Mouse (Mus musculus): ENCODE measurements at regions not wholly inside any gene's neighbourhood (a gene's known extent, or its start where the extent isn't known, plus 50 kb on each side); places are given as distances from the start of the nearest gene placed in this dataset.

DNA sequence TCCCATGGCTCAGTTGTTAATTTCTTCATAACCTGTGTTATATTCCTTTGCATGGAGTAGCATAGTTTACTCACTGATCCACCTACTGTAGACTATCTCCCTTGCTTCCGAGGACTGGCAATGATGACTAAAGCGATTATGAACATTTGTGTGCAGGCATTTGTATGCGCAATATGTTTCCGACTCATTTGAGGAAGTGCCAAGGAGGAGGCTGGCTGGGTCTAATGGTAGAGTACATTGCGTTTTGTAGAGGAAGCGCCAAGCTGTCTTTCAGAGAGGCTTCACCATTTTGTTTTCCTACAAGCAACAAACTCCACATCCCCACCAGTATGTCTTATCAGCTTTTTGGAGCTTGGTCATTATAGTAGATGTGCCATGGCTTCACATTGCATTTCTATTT is 104.7 kb upstream of the Tprg start:
- Histone ChIP-seq H3K36me3 (ENCODE audit: control insufficient read depth, insufficient read depth, low read length) (no peaks in the 10 kb centered on the region), H3K27ac (replicated peaks in 1 of 2; ENCODE audit: control insufficient read depth in 1 of 2, insufficient read depth in 1 of 2, low read depth in 2 of 2, low read length in 2 of 2) (no peak overlapping the region), H3K4me1 (ENCODE audit: control insufficient read depth in 2 of 2, insufficient read depth in 2 of 2, low read length in 2 of 2) (no peaks in the 10 kb centered on the region), H3K9me3 (ENCODE audit: control insufficient read depth, low read length) (no peaks in the 10 kb centered on the region), H3K9ac (ENCODE audit: low read length) (no peak overlapping the region), H3K4me3 (ENCODE audit: control insufficient read depth in 1 of 2, insufficient read depth in 1 of 2, low read depth in 1 of 2, low read length in 2 of 2) (no peak overlapping the region), H3K4me2 (ENCODE audit: low read length) (no peak overlapping the region), H3K27me3 (ENCODE audit: control insufficient read depth, insufficient read depth, low read length) (no peaks in the 10 kb centered on the region)
- no peak for ATAC-seq (ENCODE audit: insufficient number of reproducible peaks, insufficient read depth, low FRiP score, low read depth)
- 87% methylated on average over 6 of the region's 6 CpGs for WGBS

DNA sequence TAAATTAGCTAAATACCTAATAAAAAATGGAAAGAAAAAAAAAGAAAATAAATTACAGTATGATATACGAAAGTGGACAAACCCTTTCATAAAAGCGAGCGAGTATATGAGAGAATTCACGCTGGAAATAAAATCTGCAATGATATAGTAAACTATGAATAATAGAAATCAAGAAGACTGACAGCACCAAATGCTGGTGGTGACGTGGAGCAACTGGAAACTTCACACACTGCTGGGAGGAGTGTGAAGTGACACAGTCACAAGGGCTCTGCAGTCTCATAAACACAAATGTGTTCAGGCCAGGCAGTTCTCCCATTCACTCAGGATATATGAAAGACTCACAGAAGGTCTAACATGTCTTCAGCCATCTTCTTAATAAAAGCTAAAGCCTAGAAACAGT is 89.5 kb upstream of the Tprg start:
- Histone ChIP-seq H3K4me2 (ENCODE audit: low read length) (no peak overlapping the region), H3K36me3 (ENCODE audit: control insufficient read depth, insufficient read depth, low read length) (no peaks in the 10 kb centered on the region), H3K4me1 (ENCODE audit: control insufficient read depth in 2 of 2, insufficient read depth in 2 of 2, low read length in 2 of 2) (no peaks in the 10 kb centered on the region), H3K27me3 (ENCODE audit: control insufficient read depth, insufficient read depth, low read length) (no peaks in the 10 kb centered on the region), H3K9ac (ENCODE audit: low read length) (no peak overlapping the region), H3K4me3 (ENCODE audit: control insufficient read depth in 1 of 2, insufficient read depth in 1 of 2, low read depth in 1 of 2, low read length in 2 of 2) (no peak overlapping the region), H3K9me3 (ENCODE audit: control insufficient read depth, low read length) (no peaks in the 10 kb centered on the region), H3K27ac (replicated peaks in 1 of 2; ENCODE audit: control insufficient read depth in 1 of 2, insufficient read depth in 1 of 2, low read depth in 2 of 2, low read length in 2 of 2) (no peak overlapping the region)
- WGBS, result 89% methylated on average over 5 of the region's 5 CpGs
- no peak for ATAC-seq (ENCODE audit: insufficient number of reproducible peaks, insufficient read depth, low FRiP score, low read depth)

DNA sequence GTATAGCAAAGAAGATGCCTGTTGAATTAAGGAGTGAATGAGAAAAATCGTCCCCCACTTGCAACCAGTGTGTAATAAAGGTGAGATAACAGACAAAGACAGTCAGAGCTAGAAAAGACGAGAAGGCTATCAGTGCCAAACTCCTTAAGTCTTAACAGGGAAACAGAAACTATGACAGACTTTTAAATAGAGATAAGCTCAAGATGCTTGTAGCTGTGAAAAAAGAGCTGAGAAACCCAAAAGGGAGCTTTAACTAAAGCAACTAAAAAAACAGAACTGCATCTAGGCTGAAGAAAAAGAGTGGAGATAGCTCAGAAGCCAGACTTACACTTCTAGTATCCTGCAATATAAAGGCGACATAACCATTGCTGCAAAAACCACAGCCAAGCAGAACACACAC is 87.8 kb upstream of the Tprg start:
- no peak overlapping the region for H3K9ac ChIP-seq (ENCODE audit: low read length)
- no peak overlapping the region for H3K4me3 ChIP-seq (ENCODE audit: control insufficient read depth in 1 of 2, insufficient read depth in 1 of 2, low read depth in 1 of 2, low read length in 2 of 2)
- no peak overlapping the region for H3K27ac ChIP-seq (replicated peaks in 1 of 2; ENCODE audit: control insufficient read depth in 1 of 2, insufficient read depth in 1 of 2, low read depth in 2 of 2, low read length in 2 of 2)
- H3K27me3 ChIP-seq (ENCODE audit: control insufficient read depth, insufficient read depth, low read length), result no peaks in the 10 kb centered on the region
- no peaks in the 10 kb centered on the region for H3K4me1 ChIP-seq (ENCODE audit: control insufficient read depth in 2 of 2, insufficient read depth in 2 of 2, low read length in 2 of 2)
- WGBS, result 41% methylated on average over 3 of the region's 3 CpGs
- H3K4me2 ChIP-seq (ENCODE audit: low read length), result no peak overlapping the region
- no peaks in the 10 kb centered on the region for H3K36me3 ChIP-seq (ENCODE audit: control insufficient read depth, insufficient read depth, low read length)
- H3K9me3 ChIP-seq (ENCODE audit: control insufficient read depth, low read length), result no peaks in the 10 kb centered on the region
- no peak for ATAC-seq (ENCODE audit: insufficient number of reproducible peaks, insufficient read depth, low FRiP score, low read depth)

DNA sequence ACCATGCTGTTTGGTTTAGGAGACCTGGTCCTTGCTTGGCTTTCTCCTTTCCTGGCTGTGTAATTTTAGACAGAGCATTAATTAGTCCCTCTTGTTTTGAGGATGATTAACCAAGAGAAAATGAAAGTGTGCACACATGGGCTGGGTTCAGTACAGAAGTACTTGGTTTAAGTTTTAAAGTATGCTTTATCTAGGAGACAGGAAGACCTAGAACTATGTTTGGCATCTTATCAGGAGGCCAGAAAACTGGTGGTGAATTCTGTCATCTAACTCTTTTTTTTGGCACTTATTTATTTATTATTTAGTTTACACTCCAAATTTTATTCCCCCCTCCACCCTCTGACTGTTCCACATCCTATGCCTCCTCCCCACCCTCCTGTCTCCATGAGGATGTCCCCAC is 86.6 kb upstream of the Tprg start:
- H3K4me3 ChIP-seq (ENCODE audit: control insufficient read depth in 1 of 2, insufficient read depth in 1 of 2, low read depth in 1 of 2, low read length in 2 of 2), result no peak overlapping the region
- H3K9ac ChIP-seq (ENCODE audit: low read length), result no peak overlapping the region
- no peaks in the 10 kb centered on the region for H3K27me3 ChIP-seq (ENCODE audit: control insufficient read depth, insufficient read depth, low read length)
- no peaks in the 10 kb centered on the region for H3K36me3 ChIP-seq (ENCODE audit: control insufficient read depth, insufficient read depth, low read length)
- H3K4me2 ChIP-seq (ENCODE audit: low read length), result no peak overlapping the region
- no peaks in the 10 kb centered on the region for H3K4me1 ChIP-seq (ENCODE audit: control insufficient read depth in 2 of 2, insufficient read depth in 2 of 2, low read length in 2 of 2)
- H3K27ac ChIP-seq (replicated peaks in 1 of 2; ENCODE audit: control insufficient read depth in 1 of 2, insufficient read depth in 1 of 2, low read depth in 2 of 2, low read length in 2 of 2), result no peak overlapping the region
- H3K9me3 ChIP-seq (ENCODE audit: control insufficient read depth, low read length), result no peaks in the 10 kb centered on the region
- ATAC-seq (ENCODE audit: insufficient number of reproducible peaks, insufficient read depth, low FRiP score, low read depth), result no peak

DNA sequence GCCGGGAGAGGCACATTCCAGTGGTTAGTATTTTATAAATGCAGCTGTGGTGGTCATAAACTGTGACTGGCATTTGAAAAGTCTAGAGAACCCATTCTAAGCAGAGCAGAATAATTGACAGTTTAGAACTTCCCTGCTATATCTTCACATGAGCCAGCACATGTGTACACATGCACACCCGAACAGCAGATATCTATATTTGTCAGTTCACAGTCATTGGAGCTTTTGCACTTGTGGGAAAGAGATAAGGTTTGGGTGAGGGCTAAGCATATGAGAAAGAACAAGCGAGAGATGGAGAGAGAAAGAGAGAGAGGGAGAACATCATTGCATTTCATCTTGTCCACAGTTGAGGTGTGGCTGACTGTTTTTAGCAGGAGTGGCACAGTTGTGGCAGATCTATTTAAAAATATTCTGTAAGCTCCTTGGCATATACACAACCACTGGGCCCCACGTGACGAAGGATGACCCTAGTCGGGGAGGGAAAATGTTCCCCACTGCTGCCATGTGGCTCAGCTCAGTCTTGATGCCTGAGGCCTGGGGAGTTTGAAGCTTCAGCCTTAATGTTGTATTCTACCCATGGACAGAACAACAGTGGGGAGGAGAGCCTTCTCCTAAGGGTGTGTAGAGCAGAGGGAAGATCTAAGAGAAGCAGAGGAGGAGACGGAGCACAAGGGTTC is 85.4 kb upstream of the Tprg start:
- Histone ChIP-seq H3K9ac (ENCODE audit: low read length) (no peak overlapping the region), H3K27me3 (ENCODE audit: control insufficient read depth, insufficient read depth, low read length) (no peaks in the 10 kb centered on the region), H3K4me1 (ENCODE audit: control insufficient read depth in 2 of 2, insufficient read depth in 2 of 2, low read length in 2 of 2) (no peaks in the 10 kb centered on the region), H3K4me3 (ENCODE audit: control insufficient read depth in 1 of 2, insufficient read depth in 1 of 2, low read depth in 1 of 2, low read length in 2 of 2) (no peak overlapping the region), H3K4me2 (ENCODE audit: low read length) (no peak overlapping the region), H3K9me3 (ENCODE audit: control insufficient read depth, low read length) (no peaks in the 10 kb centered on the region), H3K27ac (replicated peaks in 1 of 2; ENCODE audit: control insufficient read depth in 1 of 2, insufficient read depth in 1 of 2, low read depth in 2 of 2, low read length in 2 of 2) (no peak overlapping the region), H3K36me3 (ENCODE audit: control insufficient read depth, insufficient read depth, low read length) (no peaks in the 10 kb centered on the region)
- no peak for ATAC-seq (ENCODE audit: insufficient number of reproducible peaks, insufficient read depth, low FRiP score, low read depth)
- 66% methylated on average over 7 of the region's 7 CpGs for WGBS

GRCm38 (mm10) chr16:25213250-25213649 is 73.4 kb upstream of the Tprg start:
- no peaks in the 10 kb centered on the region for H3K4me1 ChIP-seq (ENCODE audit: control insufficient read depth in 2 of 2, insufficient read depth in 2 of 2, low read length in 2 of 2)
- H3K9me3 ChIP-seq (ENCODE audit: control insufficient read depth, low read length), result no peaks in the 10 kb centered on the region
- 53% methylated on average over 2 of the region's 2 CpGs for whole genome bisulfite sequencing
- no peaks in the 10 kb centered on the region for H3K27me3 ChIP-seq (ENCODE audit: control insufficient read depth, insufficient read depth, low read length)
- no peak overlapping the region for H3K4me3 ChIP-seq (ENCODE audit: control insufficient read depth in 1 of 2, insufficient read depth in 1 of 2, low read depth in 1 of 2, low read length in 2 of 2)
- H3K36me3 ChIP-seq (ENCODE audit: control insufficient read depth, insufficient read depth, low read length), result no peaks in the 10 kb centered on the region
- ATAC-seq (ENCODE audit: insufficient number of reproducible peaks, insufficient read depth, low FRiP score, low read depth), result no peak
- no peak overlapping the region for H3K4me2 ChIP-seq (ENCODE audit: low read length)
- no peak overlapping the region for H3K27ac ChIP-seq (replicated peaks in 1 of 2; ENCODE audit: control insufficient read depth in 1 of 2, insufficient read depth in 1 of 2, low read depth in 2 of 2, low read length in 2 of 2)
- no peak overlapping the region for H3K9ac ChIP-seq (ENCODE audit: low read length)

GRCm38 (mm10) chr16:25220552-25220951 is 66.1 kb upstream of the Tprg start:
- no peaks in the 10 kb centered on the region for H3K9me3 ChIP-seq (ENCODE audit: control insufficient read depth, low read length)
- no peak for ATAC-seq (ENCODE audit: insufficient number of reproducible peaks, insufficient read depth, low FRiP score, low read depth)
- no peak overlapping the region for H3K4me3 ChIP-seq (ENCODE audit: control insufficient read depth in 1 of 2, insufficient read depth in 1 of 2, low read depth in 1 of 2, low read length in 2 of 2)
- no peak overlapping the region for H3K9ac ChIP-seq (ENCODE audit: low read length)
- 72% methylated on average over 6 of the region's 6 CpGs for WGBS
- H3K27me3 ChIP-seq (ENCODE audit: control insufficient read depth, insufficient read depth, low read length), result no peaks in the 10 kb centered on the region
- H3K4me1 ChIP-seq (ENCODE audit: control insufficient read depth in 2 of 2, insufficient read depth in 2 of 2, low read length in 2 of 2), result no peaks in the 10 kb centered on the region
- no peak overlapping the region for H3K4me2 ChIP-seq (ENCODE audit: low read length)
- H3K36me3 ChIP-seq (ENCODE audit: control insufficient read depth, insufficient read depth, low read length), result no peaks in the 10 kb centered on the region
- H3K27ac ChIP-seq (replicated peaks in 1 of 2; ENCODE audit: control insufficient read depth in 1 of 2, insufficient read depth in 1 of 2, low read depth in 2 of 2, low read length in 2 of 2), result no peak overlapping the region

DNA sequence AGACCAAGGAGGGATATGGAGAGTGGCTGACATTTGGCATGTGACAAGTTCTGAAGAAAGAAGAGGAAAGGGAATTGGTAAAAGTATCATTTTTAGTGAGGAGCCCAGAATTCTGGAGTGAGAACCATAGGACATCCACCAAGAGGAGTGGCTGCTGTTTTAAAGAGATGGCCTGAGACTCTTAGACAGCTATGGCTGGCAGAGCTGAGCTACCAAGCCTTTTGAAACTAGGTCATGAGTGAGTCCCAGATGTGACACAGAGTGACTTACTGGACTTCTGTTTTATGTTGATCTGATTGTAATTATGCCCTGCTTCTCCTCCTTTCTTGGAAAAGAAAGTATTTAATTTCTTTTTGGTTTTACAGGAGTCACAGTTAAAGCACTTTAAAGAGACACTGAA is 61.8 kb upstream of the Tprg start:
- no peaks in the 10 kb centered on the region for H3K9me3 ChIP-seq (ENCODE audit: control insufficient read depth, low read length)
- ATAC-seq (ENCODE audit: insufficient number of reproducible peaks, insufficient read depth, low FRiP score, low read depth), result no peak
- no peak overlapping the region for H3K4me2 ChIP-seq (ENCODE audit: low read length)
- H3K27me3 ChIP-seq (ENCODE audit: control insufficient read depth, insufficient read depth, low read length), result no peaks in the 10 kb centered on the region
- no peak overlapping the region for H3K9ac ChIP-seq (ENCODE audit: low read length)
- H3K27ac ChIP-seq (replicated peaks in 1 of 2; ENCODE audit: control insufficient read depth in 1 of 2, insufficient read depth in 1 of 2, low read depth in 2 of 2, low read length in 2 of 2), result no peak overlapping the region
- H3K4me1 ChIP-seq (ENCODE audit: control insufficient read depth in 2 of 2, insufficient read depth in 2 of 2, low read length in 2 of 2), result no peaks in the 10 kb centered on the region
- H3K4me3 ChIP-seq (ENCODE audit: control insufficient read depth in 1 of 2, insufficient read depth in 1 of 2, low read depth in 1 of 2, low read length in 2 of 2), result no peak overlapping the region
- H3K36me3 ChIP-seq (ENCODE audit: control insufficient read depth, insufficient read depth, low read length), result no peaks in the 10 kb centered on the region
